Mouse (Mus musculus): Measurements from ENCODE around the gene Yars. TPM values are rescaled to one million over a fixed set of nuclear protein-coding genes. Genes with fewer than 3 reads are reported as not detected.

The Yars gene
- polyA plus RNA-seq, 1 experiment from 2014 or later, result 61.2 TPM

GRCm38 (mm10) chr4:129268698-129269097 is 79.1 kb downstream of the Yars start:
- no peaks in the 10 kb centered on the region for H3K27me3 ChIP-seq (ENCODE audit: control insufficient read depth, insufficient read depth, low read depth, low read length)
- no peak overlapping the region for H3K4me3 ChIP-seq (ENCODE audit: low read length)
- H3K27ac ChIP-seq (ENCODE audit: low read length), result no peak overlapping the region
- peaks cover 11% of the 10 kb centered on the region for H3K4me1 ChIP-seq (replicated peaks; ENCODE audit: control insufficient read depth, insufficient read depth, low read length)
- WGBS, result 53% methylated on average over 1 of the region's 1 CpGs
- no peaks in the 10 kb centered on the region for H3K36me3 ChIP-seq (ENCODE audit: control insufficient read depth, insufficient read depth, low read length)
- H3K9ac ChIP-seq (ENCODE audit: low read length), result no peak overlapping the region
- H3K4me2 ChIP-seq (ENCODE audit: low read depth, low read length), result no peak overlapping the region
- no peaks in the 10 kb centered on the region for H3K9me3 ChIP-seq (ENCODE audit: control insufficient read depth, low read length)
- no peak for ATAC-seq (ENCODE audit: low read depth)

Other genes with a start within 250 kb of the Yars start
- 18.7 and 23.2 TPM in 2 replicates for gene Azin2, start 227.3 kb upstream of the Yars start, polyA plus RNA-seq (2015; fragmentation: Nextera tagmentation; extraction: Ambion mirVana)
- gene Ak2, start 197.8 kb upstream of the Yars start, polyA plus RNA-seq (2015; fragmentation: Nextera tagmentation; extraction: Ambion mirVana), result 173 and 175 TPM in 2 replicates
- gene Rnf19b, start 131.5 kb upstream of the Yars start, polyA plus RNA-seq (2015; fragmentation: Nextera tagmentation; extraction: Ambion mirVana), result 7.1 TPM in 2 replicates
- 16.3 and 17.7 TPM in 2 replicates for gene Tmem54, start 84.2 kb upstream of the Yars start, polyA plus RNA-seq (2015; fragmentation: Nextera tagmentation; extraction: Ambion mirVana)
- 2.6 and 2.8 TPM in 2 replicates for gene Hpca, start 67.7 kb upstream of the Yars start, polyA plus RNA-seq (2015; fragmentation: Nextera tagmentation; extraction: Ambion mirVana)
- 2.2 and 2.9 TPM in 2 replicates for gene Fndc5, start 52.8 kb upstream of the Yars start, polyA plus RNA-seq (2015; fragmentation: Nextera tagmentation; extraction: Ambion mirVana)
- gene S100pbp, start within 50 bp of the Yars start, polyA plus RNA-seq (2015; fragmentation: Nextera tagmentation; extraction: Ambion mirVana), result 15.4 and 15.8 TPM in 2 replicates
- gene C77080, start 71.6 kb downstream of the Yars start, polyA plus RNA-seq (2015; fragmentation: Nextera tagmentation; extraction: Ambion mirVana), result 3.4 and 3.8 TPM in 2 replicates
- 0.50 and 0.75 TPM in 2 replicates for gene Sync, start 97.9 kb downstream of the Yars start, polyA plus RNA-seq (2015; fragmentation: Nextera tagmentation; extraction: Ambion mirVana)
- 356 and 390 TPM in 2 replicates for gene Rbbp4, start 145.6 kb downstream of the Yars start, polyA plus RNA-seq (2015; fragmentation: Nextera tagmentation; extraction: Ambion mirVana)
- 45.5 and 47.3 TPM in 2 replicates for gene Zbtb8os, start 145.9 kb downstream of the Yars start, polyA plus RNA-seq (2015; fragmentation: Nextera tagmentation; extraction: Ambion mirVana)
- 21.7 and 22.0 TPM in 2 replicates for gene Zbtb8a, start 188.4 kb downstream of the Yars start, polyA plus RNA-seq (2015; fragmentation: Nextera tagmentation; extraction: Ambion mirVana)